Mouse (Mus musculus) telencephalon, adult 2 months (tissue): ENCODE data around the gene Rhoq.

Experiments used
- DNase-seq: peaks from one replicate; pipeline ENCODE4 v3.0.0-alpha.2; 2011; ENCODE audit warnings: low read depth, low spot score

Gene Rhoq

GRCm38 (mm10) chr17:86962894-86963585, at the start of gene Rhoq:
Rhoq (plus strand) TSS chr17:86963082.
- DNase-seq = peak; percentile 75

- no peak for DNase-seq
Observed at GRCm38 (mm10) chr17:86915540-86915939, 47.3 kb upstream of the Rhoq start.

GRCm38 (mm10) chr17:86917048-86917447, 45.8 kb upstream of the Rhoq start, which contains the start of gene Tmem247:
Tmem247 (plus strand) TSS chr17:86917348.
- DNase-seq = no peak

- no peak for DNase-seq
Observed at GRCm38 (mm10) chr17:86918786-86919185, 44.1 kb upstream of the Rhoq start.

- no peak for DNase-seq
Observed at GRCm38 (mm10) chr17:86919729-86920128, 43.2 kb upstream of the Rhoq start.

GRCm38 (mm10) chr17:86924679-86925078, 38.2 kb upstream of the Rhoq start:
- DNase-seq = no peak

GRCm38 (mm10) chr17:86926836-86927235, 36.0 kb upstream of the Rhoq start:
- DNase-seq = no peak

GRCm38 (mm10) chr17:86929355-86929754, 33.5 kb upstream of the Rhoq start:
- DNase-seq = no peak

GRCm38 (mm10) chr17:86929981-86930380, 32.9 kb upstream of the Rhoq start:
- no peak for DNase-seq

GRCm38 (mm10) chr17:86932896-86933295, 30.0 kb upstream of the Rhoq start:
- DNase-seq = no peak

- no peak for DNase-seq
Observed at GRCm38 (mm10) chr17:86937064-86937463, 25.8 kb upstream of the Rhoq start.

GRCm38 (mm10) chr17:86937497-86938155, 25.3 kb upstream of the Rhoq start:
- peak; percentile 83 for DNase-seq

- no peak for DNase-seq
Observed at GRCm38 (mm10) chr17:86938683-86939082, 24.2 kb upstream of the Rhoq start.

GRCm38 (mm10) chr17:86942112-86942511, 20.8 kb upstream of the Rhoq start:
- no peak for DNase-seq

- DNase-seq = no peak
Observed at GRCm38 (mm10) chr17:86943158-86943557, 19.7 kb upstream of the Rhoq start.

- DNase-seq = no peak
Observed at GRCm38 (mm10) chr17:86946078-86946477, 16.8 kb upstream of the Rhoq start.

GRCm38 (mm10) chr17:86947840-86948796, 14.8 kb upstream of the Rhoq start, which contains the start of gene Atp6v1e2:
Atp6v1e2 (minus strand) TSS chr17:86947897.
- no peak for DNase-seq

- DNase-seq = no peak
Observed at GRCm38 (mm10) chr17:86948801-86949200, 14.1 kb upstream of the Rhoq start.

- DNase-seq = no peak
Observed at GRCm38 (mm10) chr17:86957239-86957638, 5.6 kb upstream of the Rhoq start.

GRCm38 (mm10) chr17:86957968-86958367, 4.9 kb upstream of the Rhoq start:
- no peak for DNase-seq

GRCm38 (mm10) chr17:86961301-86961841, 1.5 kb upstream of the Rhoq start:
- DNase-seq = no peak
